Mouse (Mus musculus): ENCODE results near the gene Pdgfd. TPM values are rescaled to one million over a fixed set of nuclear protein-coding genes. Genes with fewer than 3 reads are reported as not detected.

Pdgfd gene
- polyA plus RNA-seq, 1 experiment from 2014 or later, result 4.2 TPM

GRCm38 (mm10) chr9:6353257-6353960 lies 185.0 kb downstream of the Pdgfd start:
- Histone ChIP-seq H3K4me3 (ENCODE audit: low read depth, low read length) (no peak overlapping the region), H3K36me3 (ENCODE audit: control insufficient read depth, insufficient read depth, low read length) (no peaks in the 10 kb centered on the region), H3K4me2 (ENCODE audit: low read depth) (no peak overlapping the region), H3K9me3 (ENCODE audit: control insufficient read depth, low read length) (no peaks in the 10 kb centered on the region), H3K9ac (ENCODE audit: low read length) (no peak overlapping the region), H3K4me1 (ENCODE audit: control insufficient read depth, insufficient read depth, low read length) (no peaks in the 10 kb centered on the region), H3K27ac (ENCODE audit: low read depth, low read length) (no peak overlapping the region), H3K27me3 (ENCODE audit: control insufficient read depth, insufficient read depth, low read length) (no peaks in the 10 kb centered on the region)
- no peak for DNase-seq (ENCODE audit: low spot score)
- WGBS, result 58% methylated on average over 1 of the region's 1 CpGs
- ATAC-seq (ENCODE audit: insufficient read depth, low FRiP score, low TSS enrichment), result 0 out of 2 replicates have a peak, but pooled peaks have one; percentile 38

GRCm38 (mm10) chr9:6360795-6361194 lies 192.4 kb downstream of the Pdgfd start:
- H3K9me3 ChIP-seq (ENCODE audit: control insufficient read depth, low read length), result no peaks in the 10 kb centered on the region
- no peak for ATAC-seq (ENCODE audit: insufficient read depth, low FRiP score, low TSS enrichment)
- DNase-seq (ENCODE audit: low spot score), result no peak
- H3K4me3 ChIP-seq (ENCODE audit: low read depth, low read length), result no peak overlapping the region
- H3K4me2 ChIP-seq (ENCODE audit: low read depth), result no peak overlapping the region
- H3K9ac ChIP-seq (ENCODE audit: low read length), result no peak overlapping the region
- 89% methylated on average over 2 of the region's 2 CpGs for WGBS
- H3K27me3 ChIP-seq (ENCODE audit: control insufficient read depth, insufficient read depth, low read length), result no peaks in the 10 kb centered on the region
- H3K36me3 ChIP-seq (ENCODE audit: control insufficient read depth, insufficient read depth, low read length), result no peaks in the 10 kb centered on the region
- no peak overlapping the region for H3K27ac ChIP-seq (ENCODE audit: low read depth, low read length)
- H3K4me1 ChIP-seq (ENCODE audit: control insufficient read depth, insufficient read depth, low read length), result no peaks in the 10 kb centered on the region

GRCm38 (mm10) chr9:6366550-6366949 lies 198.2 kb downstream of the Pdgfd start:
- Histone ChIP-seq H3K9me3 (ENCODE audit: control insufficient read depth, low read length) (no peaks in the 10 kb centered on the region), H3K9ac (ENCODE audit: low read length) (no peak overlapping the region), H3K36me3 (ENCODE audit: control insufficient read depth, insufficient read depth, low read length) (no peaks in the 10 kb centered on the region), H3K4me3 (ENCODE audit: low read depth, low read length) (no peak overlapping the region), H3K27me3 (ENCODE audit: control insufficient read depth, insufficient read depth, low read length) (no peaks in the 10 kb centered on the region), H3K4me1 (ENCODE audit: control insufficient read depth, insufficient read depth, low read length) (no peaks in the 10 kb centered on the region), H3K27ac (ENCODE audit: low read depth, low read length) (no peak overlapping the region), H3K4me2 (ENCODE audit: low read depth) (no peak overlapping the region)
- WGBS, result 18% methylated on average over 1 of the region's 1 CpGs
- ATAC-seq (ENCODE audit: insufficient read depth, low FRiP score, low TSS enrichment) (no peak), DNase-seq (ENCODE audit: low spot score) (no peak)

GRCm38 (mm10) chr9:6401764-6402163 lies 233.4 kb downstream of the Pdgfd start:
- Histone ChIP-seq H3K9me3 (ENCODE audit: control insufficient read depth, low read length) (no peaks in the 10 kb centered on the region), H3K36me3 (ENCODE audit: control insufficient read depth, insufficient read depth, low read length) (no peaks in the 10 kb centered on the region), H3K4me3 (ENCODE audit: low read depth, low read length) (no peak overlapping the region), H3K27me3 (ENCODE audit: control insufficient read depth, insufficient read depth, low read length) (no peaks in the 10 kb centered on the region), H3K4me2 (ENCODE audit: low read depth) (no peak overlapping the region), H3K4me1 (ENCODE audit: control insufficient read depth, insufficient read depth, low read length) (no peaks in the 10 kb centered on the region), H3K27ac (ENCODE audit: low read depth, low read length) (no peak overlapping the region), H3K9ac (ENCODE audit: low read length) (no peak overlapping the region)
- DNase-seq (ENCODE audit: low spot score) (no peak), ATAC-seq (ENCODE audit: insufficient read depth, low FRiP score, low TSS enrichment) (no peak)
- 79% methylated on average over 1 of the region's 1 CpGs for WGBS

- ATAC-seq (ENCODE audit: insufficient read depth, low FRiP score, low TSS enrichment) (no peak), DNase-seq (ENCODE audit: low spot score) (no peak)
- Histone ChIP-seq H3K4me1 (ENCODE audit: control insufficient read depth, insufficient read depth, low read length) (no peaks in the 10 kb centered on the region), H3K4me3 (ENCODE audit: low read depth, low read length) (no peak overlapping the region), H3K9ac (ENCODE audit: low read length) (no peak overlapping the region), H3K36me3 (ENCODE audit: control insufficient read depth, insufficient read depth, low read length) (no peaks in the 10 kb centered on the region), H3K9me3 (ENCODE audit: control insufficient read depth, low read length) (no peaks in the 10 kb centered on the region), H3K27ac (ENCODE audit: low read depth, low read length) (no peak overlapping the region), H3K27me3 (ENCODE audit: control insufficient read depth, insufficient read depth, low read length) (no peaks in the 10 kb centered on the region), H3K4me2 (ENCODE audit: low read depth) (no peak overlapping the region)
- WGBS, result 72% methylated on average over 3 of the region's 3 CpGs
These were observed 238.2 kb downstream of the Pdgfd start for GRCm38 (mm10) chr9:6406535-6406934.

GRCm38 (mm10) chr9:6407972-6408371 lies 239.6 kb downstream of the Pdgfd start:
- no peak for ATAC-seq (ENCODE audit: insufficient read depth, low FRiP score, low TSS enrichment)
- Histone ChIP-seq H3K36me3 (ENCODE audit: control insufficient read depth, insufficient read depth, low read length) (no peaks in the 10 kb centered on the region), H3K9ac (ENCODE audit: low read length) (no peak overlapping the region), H3K27ac (ENCODE audit: low read depth, low read length) (no peak overlapping the region), H3K9me3 (ENCODE audit: control insufficient read depth, low read length) (no peaks in the 10 kb centered on the region), H3K27me3 (ENCODE audit: control insufficient read depth, insufficient read depth, low read length) (no peaks in the 10 kb centered on the region), H3K4me2 (ENCODE audit: low read depth) (no peak overlapping the region), H3K4me1 (ENCODE audit: control insufficient read depth, insufficient read depth, low read length) (no peaks in the 10 kb centered on the region), H3K4me3 (ENCODE audit: low read depth, low read length) (no peak overlapping the region)
- no peak for DNase-seq (ENCODE audit: low spot score)
- WGBS, result 57% methylated on average over 4 of the region's 4 CpGs

- Histone ChIP-seq H3K4me3 (ENCODE audit: low read depth, low read length) (no peak overlapping the region), H3K9ac (ENCODE audit: low read length) (no peak overlapping the region), H3K4me1 (ENCODE audit: control insufficient read depth, insufficient read depth, low read length) (no peaks in the 10 kb centered on the region), H3K36me3 (ENCODE audit: control insufficient read depth, insufficient read depth, low read length) (no peaks in the 10 kb centered on the region), H3K4me2 (ENCODE audit: low read depth) (no peak overlapping the region), H3K27me3 (ENCODE audit: control insufficient read depth, insufficient read depth, low read length) (no peaks in the 10 kb centered on the region), H3K9me3 (ENCODE audit: control insufficient read depth, low read length) (no peaks in the 10 kb centered on the region), H3K27ac (ENCODE audit: low read depth, low read length) (no peak overlapping the region)
- DNase-seq (ENCODE audit: low spot score) (no peak), ATAC-seq (ENCODE audit: insufficient read depth, low FRiP score, low TSS enrichment) (no peak)
These were observed 256.2 kb downstream of the Pdgfd start for GRCm38 (mm10) chr9:6424606-6425005.

Other genes starting within 250 kb of the Pdgfd start
- 0.04 and 0.07 TPM in 2 replicates for gene Ddi1, start 101.3 kb downstream of the Pdgfd start, polyA plus RNA-seq (2014; fragmentation: Nextera tagmentation; extraction: Ambion mirVana)